ENCODE assay signal across 25 mouse cellular contexts in the genomic region with DNA sequence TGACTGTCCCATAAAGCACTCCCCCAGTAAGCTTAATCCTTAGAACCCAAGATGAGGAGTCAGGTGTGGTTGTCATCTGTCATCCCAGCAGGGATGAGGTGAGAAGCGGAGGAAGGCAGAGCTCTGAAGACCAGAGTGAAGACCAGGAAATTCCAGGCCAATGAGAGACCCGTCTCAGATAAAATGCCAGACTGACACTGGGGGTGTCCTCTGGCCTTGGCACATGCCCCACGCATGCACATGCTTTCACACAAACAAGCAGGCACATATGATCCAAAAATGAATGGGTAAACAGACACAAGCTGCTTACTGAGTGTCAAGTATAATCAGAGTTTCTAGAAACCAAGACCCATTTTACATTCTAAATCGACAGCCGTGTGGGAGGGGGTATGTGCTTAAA.
"Had no signal": no experiment of that assay in that cellular context is flagged by ENCODE, and none has a peak within 500 bp of the region (broad histone marks: within the 10 kb centered on the region; RNA-seq: fewer than 3 reads in every experiment).

No protein-coding gene starts in this region.

- ATAC-seq: forebrain, embryonic 13.5 days; forebrain, embryonic 14.5 days; forebrain, embryonic 15.5 days; forebrain, embryonic 16.5 days; forebrain, postnatal 0 days had no signal

- H3K9me3 ChIP-seq: embryonic facial prominence, embryonic 10.5 days; embryonic facial prominence, embryonic 12.5 days; embryonic facial prominence, embryonic 13.5 days; embryonic facial prominence, embryonic 15.5 days; forebrain, embryonic 10.5 days; forebrain, embryonic 12.5 days; forebrain, embryonic 13.5 days; forebrain, embryonic 15.5 days; heart, embryonic 10.5 days had no signal

- H3K4me1 ChIP-seq: embryonic facial prominence, embryonic 10.5 days; embryonic facial prominence, embryonic 12.5 days; embryonic facial prominence, embryonic 13.5 days; embryonic facial prominence, embryonic 15.5 days; forebrain, embryonic 10.5 days; forebrain, embryonic 12.5 days; forebrain, embryonic 13.5 days; forebrain, embryonic 15.5 days; heart, embryonic 10.5 days had no signal

- DNase-seq: cerebellum, adult 8-10 months; cerebellum, adult 9-10 months; cerebellum, adult 9-11 months; embryo, embryonic 11 days; forebrain, postnatal 0 days; gastrocnemius, adult 2 months; gastrocnemius, postnatal 10 days; gastrocnemius, postnatal 14 days; gastrocnemius, postnatal 25 days; gastrocnemius, postnatal 36 days; heart, adult 11 months; heart, adult 18-20 months; heart, adult 2 months had no signal

- H3K36me3 ChIP-seq: embryonic facial prominence, embryonic 10.5 days; embryonic facial prominence, embryonic 12.5 days; embryonic facial prominence, embryonic 13.5 days; embryonic facial prominence, embryonic 15.5 days; forebrain, embryonic 10.5 days; forebrain, embryonic 12.5 days; forebrain, embryonic 15.5 days; heart, embryonic 10.5 days had no signal

- H3K4me3 ChIP-seq: embryonic facial prominence, embryonic 10.5 days; embryonic facial prominence, embryonic 12.5 days; embryonic facial prominence, embryonic 13.5 days; embryonic facial prominence, embryonic 15.5 days; erythroblast, embryonic 14.5 days; forebrain, embryonic 10.5 days; forebrain, embryonic 12.5 days; forebrain, embryonic 13.5 days; forebrain, embryonic 15.5 days; gastrocnemius, adult 2 months; heart, adult 2 months; heart, embryonic 10.5 days had no signal

- H3K9ac ChIP-seq: embryonic facial prominence, embryonic 12.5 days; embryonic facial prominence, embryonic 13.5 days; embryonic facial prominence, embryonic 15.5 days; forebrain, embryonic 12.5 days; forebrain, embryonic 13.5 days; forebrain, embryonic 15.5 days; forebrain, postnatal 0 days had no signal

- H3K27me3 ChIP-seq: embryonic facial prominence, embryonic 12.5 days; embryonic facial prominence, embryonic 13.5 days; embryonic facial prominence, embryonic 15.5 days; forebrain, embryonic 12.5 days; forebrain, embryonic 13.5 days; forebrain, embryonic 15.5 days had no signal

- H3K4me2 ChIP-seq: embryonic facial prominence, embryonic 12.5 days; embryonic facial prominence, embryonic 13.5 days; embryonic facial prominence, embryonic 15.5 days; forebrain, embryonic 12.5 days; forebrain, embryonic 13.5 days; forebrain, embryonic 15.5 days had no signal

- H3K27ac ChIP-seq: embryonic facial prominence, embryonic 10.5 days; embryonic facial prominence, embryonic 12.5 days; embryonic facial prominence, embryonic 13.5 days; embryonic facial prominence, embryonic 15.5 days; forebrain, embryonic 10.5 days; forebrain, embryonic 12.5 days; forebrain, embryonic 13.5 days; forebrain, embryonic 15.5 days; gastrocnemius, adult 2 months; heart, adult 2 months; heart, embryonic 10.5 days had no signal
